Comparison of ENCODE assay signal across 18 mouse cellular contexts in genomic region chr12:110456024-110456423, GRCm38 (mm10). TPM values are rescaled to one million over a fixed set of nuclear protein-coding genes. Genes with fewer than 3 reads are reported as not detected.
DNase-seq lines count a peak whose midpoint lies in the region; ATAC-seq and TF ChIP-seq lines count a peak whose summit lies in the region.
"Had no signal": no experiment of that assay in that cellular context is flagged by ENCODE, and none has a peak within 500 bp of the region (broad histone marks: within the 10 kb centered on the region; RNA-seq: fewer than 3 reads in every experiment).

No protein-coding gene starts in this region.

- no peak for TF ChIP-seq EP300 in stomach, postnatal 0 days (optimal IDR thresholded peaks at IDR 0.05)

- 76% methylated on average over 7 of the region's 7 CpGs for WGBS in stomach, postnatal 0 days

- no peak overlapping the region for H3K4me3 ChIP-seq in layer of hippocampus, adult 2 months
- H3K4me3 ChIP-seq in stomach, postnatal 0 days (ENCODE audit: low read depth, low read length), result no peak overlapping the region
- H3K4me3 ChIP-seq: forebrain, embryonic 13.5 days; forebrain, embryonic 15.5 days had no signal

- no peak overlapping the region for H3K4me2 ChIP-seq in stomach, postnatal 0 days (replicated peaks; ENCODE audit: low read depth)
- H3K4me2 ChIP-seq: forebrain, embryonic 13.5 days; forebrain, embryonic 15.5 days had no signal

- ATAC-seq in frontal cortex, adult (ENCODE audit: low TSS enrichment), result peak; percentile 48; the same call in 1 of the 2 replicates
- no peak for ATAC-seq in stomach, postnatal 0 days (ENCODE audit: low FRiP score, low TSS enrichment)
- ATAC-seq: forebrain, embryonic 13.5 days; forebrain, embryonic 15.5 days; forebrain, postnatal 0 days had no signal

- no peak for DNase-seq in frontal cortex, postnatal 10 days (ENCODE audit: low spot score in 2 of 2)
- peak in 1 of 2 experiments; percentile 32 for DNase-seq in layer of hippocampus, adult 2 months (ENCODE audit: low spot score in 2 of 2)
- DNase-seq in layer of hippocampus, postnatal 10 days (ENCODE audit: low spot score in 2 of 2), result no peak
- DNase-seq in right cerebral cortex, adult 18-20 months, result peak; percentile 41
- no peak for DNase-seq in right cerebral cortex, adult 2 months (ENCODE audit: low spot score in 2 of 2)
- DNase-seq in telencephalon, adult 2 months (ENCODE audit: low read depth, low spot score), result peak; percentile 69
- no peak for DNase-seq in stomach, postnatal 0 days (ENCODE audit: low spot score)
- DNase-seq: adrenal gland, adult 2 months; adrenal gland, postnatal 10 days; adrenal gland, postnatal 25 days; cerebellum, adult 2 months; cerebellum, adult 9-10 months; cerebellum, postnatal 10 days; cerebellum, postnatal 25 days; forebrain, postnatal 0 days had no signal

- no peaks in the 10 kb centered on the region for H3K4me1 ChIP-seq in stomach, postnatal 0 days (replicated peaks; ENCODE audit: control insufficient read depth, insufficient read depth)
- H3K4me1 ChIP-seq: forebrain, embryonic 13.5 days; forebrain, embryonic 15.5 days had no signal

- 0 out of 2 replicates have a peak overlapping the region, but pooled peaks have one; percentile 0 for H3K27ac ChIP-seq in layer of hippocampus, adult 2 months
- H3K27ac ChIP-seq in stomach, postnatal 0 days (replicated peaks), result no peak overlapping the region
- H3K27ac ChIP-seq: forebrain, embryonic 13.5 days; forebrain, embryonic 15.5 days had no signal

- no peak for TF ChIP-seq CTCF in layer of hippocampus, adult 2 months (conservative IDR thresholded peaks at IDR 0.05)
- no peak for TF ChIP-seq CTCF in stomach, postnatal 0 days (IDR thresholded peaks at IDR 0.05; ENCODE audit: low read depth)

- H3K9ac ChIP-seq in stomach, postnatal 0 days (ENCODE audit: low read length), result no peak overlapping the region
- H3K9ac ChIP-seq: forebrain, embryonic 13.5 days; forebrain, embryonic 15.5 days; forebrain, postnatal 0 days had no signal

- no peaks in the 10 kb centered on the region for H3K27me3 ChIP-seq in stomach, postnatal 0 days (ENCODE audit: control insufficient read depth, insufficient read depth, low read length)
- H3K27me3 ChIP-seq: forebrain, embryonic 13.5 days; forebrain, embryonic 15.5 days had no signal

- H3K36me3 ChIP-seq in stomach, postnatal 0 days (ENCODE audit: control insufficient read depth, insufficient read depth, low read length), result no peaks in the 10 kb centered on the region; the same call in 1 of the 2 replicates
- H3K36me3 ChIP-seq: forebrain, embryonic 15.5 days had no signal

- no peaks in the 10 kb centered on the region for H3K9me3 ChIP-seq in stomach, postnatal 0 days (ENCODE audit: control insufficient read depth, low read length)
- H3K9me3 ChIP-seq: forebrain, embryonic 13.5 days; forebrain, embryonic 15.5 days had no signal

RNA-seq across cellular contexts. Expression of gene Ppp2r5c, which starts 9.1 kb away (rescaled TPM):
- 100 to 1,000 TPM; 243 to 252 TPM for total RNA-seq in layer of hippocampus, adult 2 months (2021)
- 100 to 1,000 TPM; 247 to 251 TPM for total RNA-seq in layer of hippocampus, postnatal 10 days (2021)
- polyA plus RNA-seq in stomach, postnatal 0 days (2015; fragmentation: Nextera tagmentation; extraction: Ambion mirVana), result 113 TPM in 2 replicates

Comparison
In these comparisons a context has a peak if more than half of its experiments do, and no peak if none do; other contexts are left out.
1. DNase-seq: peak in right cerebral cortex, adult 18-20 months (single experiment) and telencephalon, adult 2 months (single experiment); none in frontal cortex, postnatal 10 days (0 of 2), layer of hippocampus, postnatal 10 days (0 of 2), right cerebral cortex, adult 2 months (0 of 2) and stomach, postnatal 0 days (single experiment).